Mouse (Mus musculus): Measurements from ENCODE around the gene Fpgs. TPM values are rescaled to one million over a fixed set of nuclear protein-coding genes. Genes with fewer than 3 reads are reported as not detected.
A peak's percentile ranks its signal among the peaks of the same experiment; 100 is the strongest.

Gene Fpgs
- polyA plus RNA-seq, 1 experiment from 2014 or later, result 41.2 TPM

DNA sequence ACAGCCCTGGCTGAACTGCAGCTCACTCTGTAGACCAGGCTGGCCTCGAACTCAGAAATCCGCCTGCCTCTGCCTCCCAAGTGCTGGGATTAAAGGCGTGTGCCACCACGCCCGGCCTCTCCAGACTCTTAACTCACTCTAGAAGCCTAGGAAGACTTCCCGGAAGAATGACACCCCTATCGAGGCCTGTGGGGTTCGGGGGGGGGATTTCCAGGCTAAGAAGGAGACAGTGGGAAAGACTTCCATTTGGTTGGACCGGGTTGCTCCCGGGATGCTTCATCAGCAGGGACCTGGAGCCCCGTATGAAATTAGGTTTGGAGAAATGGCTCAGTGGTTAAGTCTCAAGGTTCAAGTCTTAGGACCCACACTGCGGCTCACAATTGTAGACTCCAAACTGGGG, 9.3 kb downstream of the Fpgs start:
- 78% methylated on average over 12 of the region's 12 CpGs for WGBS (ENCODE audit: insufficient replicate concordance)
- H3K27me3 ChIP-seq, result no peaks in the 10 kb centered on the region
- peaks cover 45% of the 10 kb centered on the region for H3K4me1 ChIP-seq (replicated peaks)
- H3K9ac ChIP-seq, result no peak overlapping the region
- peak overlapping the region; percentile 98 for H3K4me2 ChIP-seq
- no peaks in the 10 kb centered on the region for H3K36me3 ChIP-seq (replicated peaks)
- no peaks in the 10 kb centered on the region for H3K9me3 ChIP-seq (replicated peaks)
- peak overlapping the region; percentile 71 for H3K4me3 ChIP-seq (replicated peaks)
- no peak overlapping the region; the same call in 1 of the 2 replicates for H3K27ac ChIP-seq (replicated peaks)
- no peak for ATAC-seq (ENCODE audit: insufficient read depth)

DNA sequence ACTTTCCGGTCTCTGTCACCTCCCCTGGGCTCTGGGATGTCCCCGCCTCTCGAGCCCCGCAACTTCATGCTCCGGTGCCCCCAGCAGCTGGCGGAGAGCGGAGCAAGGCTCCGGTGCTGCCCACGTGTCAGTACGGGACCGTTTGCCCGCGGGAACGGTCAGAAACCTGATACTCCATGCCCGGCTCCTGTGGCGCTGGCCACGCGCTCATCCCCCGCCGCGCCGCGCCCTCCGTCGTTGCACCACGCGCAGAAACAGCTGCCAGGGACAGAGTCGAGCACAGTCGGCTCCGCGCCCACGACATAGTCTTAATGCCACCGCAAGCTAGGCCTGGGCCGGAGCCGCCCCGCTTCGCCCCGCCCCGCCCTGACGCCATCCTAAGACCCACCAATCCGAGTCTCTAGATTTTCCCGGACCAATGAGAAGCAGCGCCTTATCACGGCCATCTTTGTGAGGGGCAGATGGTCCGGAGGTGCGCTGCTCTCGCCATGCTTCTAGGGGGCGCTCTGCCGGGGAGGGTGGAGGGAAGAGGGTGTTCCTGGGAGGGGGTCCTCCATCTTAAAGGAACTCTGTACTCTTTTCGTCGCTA, 10.0 kb downstream of the Fpgs start:
- no peaks in the 10 kb centered on the region for H3K9me3 ChIP-seq (replicated peaks)
- no peaks in the 10 kb centered on the region for H3K27me3 ChIP-seq
- peak overlapping the region; percentile 98 for H3K4me2 ChIP-seq
- under 1% methylated on average over 51 of the region's 51 CpGs for WGBS (ENCODE audit: insufficient replicate concordance)
- peak overlapping the region; percentile 74 for H3K27ac ChIP-seq (replicated peaks)
- H3K36me3 ChIP-seq (replicated peaks), result no peaks in the 10 kb centered on the region
- peak; percentile 94 for ATAC-seq (ENCODE audit: insufficient read depth)
- H3K4me1 ChIP-seq (replicated peaks), result peaks cover 53% of the 10 kb centered on the region
- H3K4me3 ChIP-seq (replicated peaks), result peak overlapping the region; percentile 71
- H3K9ac ChIP-seq, result peak overlapping the region; percentile 78

DNA sequence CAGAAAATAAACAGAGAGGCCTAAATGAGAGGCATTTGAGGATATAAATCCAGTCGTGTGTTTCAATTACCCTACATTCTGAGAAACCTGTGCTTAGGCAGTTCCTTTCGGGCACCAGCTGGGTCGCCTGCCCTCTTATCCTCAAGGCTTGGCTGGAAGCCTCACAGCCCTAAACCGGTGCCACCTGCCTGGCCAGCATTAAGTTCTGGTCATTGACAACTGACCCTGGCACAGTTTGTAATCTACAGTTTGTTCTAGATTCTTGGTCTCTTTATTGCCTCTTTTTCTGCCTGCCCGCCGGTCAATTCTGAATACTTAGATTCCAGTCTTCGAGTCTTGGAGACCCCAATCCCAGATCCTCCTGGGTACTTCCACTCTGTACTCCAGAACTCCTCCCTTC, 10.7 kb downstream of the Fpgs start:
- no peaks in the 10 kb centered on the region for H3K9me3 ChIP-seq (replicated peaks)
- no peak for ATAC-seq (ENCODE audit: insufficient read depth)
- no peaks in the 10 kb centered on the region for H3K27me3 ChIP-seq
- H3K9ac ChIP-seq, result peak overlapping the region; percentile 78
- peaks cover 3% of the 10 kb centered on the region for H3K36me3 ChIP-seq (replicated peaks)
- peak overlapping the region; percentile 74 for H3K27ac ChIP-seq (replicated peaks)
- WGBS (ENCODE audit: insufficient replicate concordance), result 7% methylated on average over 7 of the region's 7 CpGs
- H3K4me3 ChIP-seq (replicated peaks), result peak overlapping the region; percentile 71
- peak overlapping the region; percentile 98 for H3K4me2 ChIP-seq
- peaks cover 53% of the 10 kb centered on the region for H3K4me1 ChIP-seq (replicated peaks)

- H3K36me3 ChIP-seq (replicated peaks), result peaks cover 11% of the 10 kb centered on the region
- H3K4me3 ChIP-seq (replicated peaks), result peak overlapping the region; percentile 71
- no peak for ATAC-seq (ENCODE audit: insufficient read depth)
- H3K27me3 ChIP-seq, result no peaks in the 10 kb centered on the region
- H3K9ac ChIP-seq, result peak overlapping the region; percentile 78; the same call in 1 of the 2 replicates
- H3K4me1 ChIP-seq (replicated peaks), result peaks cover 53% of the 10 kb centered on the region
- H3K27ac ChIP-seq (replicated peaks), result peak overlapping the region; percentile 74; the same call in 1 of the 2 replicates
- 82% methylated on average over 14 of the region's 14 CpGs for WGBS (ENCODE audit: insufficient replicate concordance)
- H3K4me2 ChIP-seq, result peak overlapping the region; percentile 98
- H3K9me3 ChIP-seq (replicated peaks), result no peaks in the 10 kb centered on the region
Observed at GRCm38 (mm10) chr2:32692496-32692895, 11.4 kb downstream of the Fpgs start.

DNA sequence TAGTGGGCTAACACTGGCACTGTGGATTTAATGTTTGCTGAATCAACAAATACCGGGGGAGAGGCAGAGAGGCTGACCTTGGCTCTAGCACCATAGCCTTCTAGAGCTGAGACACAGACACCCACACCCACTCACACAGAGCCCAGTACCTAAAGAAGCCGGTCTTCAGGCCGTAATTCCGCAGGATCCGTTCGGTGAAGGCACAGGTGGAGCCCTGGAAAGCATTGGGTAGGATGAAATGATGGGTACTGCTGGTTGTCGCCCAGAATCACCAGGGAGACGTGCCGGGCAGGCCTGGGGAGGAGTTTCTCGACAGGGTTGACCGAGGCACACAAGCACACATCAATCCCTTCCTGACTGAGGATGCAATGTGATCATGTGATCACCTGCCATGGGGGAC, 12.9 kb downstream of the Fpgs start:
- 67% methylated on average over 11 of the region's 11 CpGs for WGBS (ENCODE audit: insufficient replicate concordance)
- Histone ChIP-seq H3K4me1 (replicated peaks) (peaks cover 57% of the 10 kb centered on the region), H3K4me3 (replicated peaks) (no peak overlapping the region), H3K9ac (no peak overlapping the region; the same call in 1 of the 2 replicates), H3K27me3 (no peaks in the 10 kb centered on the region), H3K9me3 (replicated peaks) (no peaks in the 10 kb centered on the region), H3K27ac (replicated peaks) (no peak overlapping the region), H3K4me2 (peak overlapping the region; percentile 18; the same call in 1 of the 2 replicates), H3K36me3 (replicated peaks) (peaks cover 25% of the 10 kb centered on the region)
- ATAC-seq (ENCODE audit: insufficient read depth), result no peak

- Histone ChIP-seq H3K4me1 (replicated peaks) (peaks cover 49% of the 10 kb centered on the region), H3K27ac (replicated peaks) (no peak overlapping the region), H3K27me3 (no peaks in the 10 kb centered on the region), H3K4me2 (no peak overlapping the region), H3K9me3 (replicated peaks) (no peaks in the 10 kb centered on the region), H3K36me3 (replicated peaks) (peaks cover 41% of the 10 kb centered on the region), H3K4me3 (replicated peaks) (no peak overlapping the region), H3K9ac (no peak overlapping the region)
- ATAC-seq (ENCODE audit: insufficient read depth), result no peak
- WGBS (ENCODE audit: insufficient replicate concordance), result 22% methylated on average over 5 of the region's 5 CpGs
Observed at GRCm38 (mm10) chr2:32689420-32689819, 14.5 kb downstream of the Fpgs start.

DNA sequence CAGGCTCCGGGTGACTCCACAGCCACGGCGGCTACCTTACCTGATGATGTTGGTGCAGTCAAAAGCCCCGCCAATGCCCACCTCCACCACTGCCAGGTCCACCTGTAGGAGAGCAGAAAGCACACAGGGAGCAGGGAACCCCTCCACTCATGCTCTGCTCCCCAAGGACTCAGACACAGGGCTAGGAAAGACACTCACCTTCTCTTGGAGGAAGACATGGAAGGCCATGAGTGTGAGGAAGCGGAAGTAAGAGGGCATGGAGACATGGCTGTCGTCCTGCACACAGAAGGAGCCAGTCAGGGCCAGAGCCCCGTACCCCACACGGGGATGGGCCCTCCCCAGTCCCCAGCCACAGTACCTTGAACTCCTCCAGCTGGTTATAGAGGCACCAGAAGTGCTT, 16.4 kb downstream of the Fpgs start:
- peaks cover 31% of the 10 kb centered on the region for H3K4me1 ChIP-seq (replicated peaks)
- WGBS (ENCODE audit: insufficient replicate concordance), result 75% methylated on average over 8 of the region's 8 CpGs
- H3K36me3 ChIP-seq (replicated peaks), result peaks cover 58% of the 10 kb centered on the region
- H3K4me3 ChIP-seq (replicated peaks), result no peak overlapping the region
- no peak for ATAC-seq (ENCODE audit: insufficient read depth)
- no peak overlapping the region for H3K9ac ChIP-seq
- H3K9me3 ChIP-seq (replicated peaks), result no peaks in the 10 kb centered on the region
- no peaks in the 10 kb centered on the region for H3K27me3 ChIP-seq
- H3K4me2 ChIP-seq, result no peak overlapping the region
- H3K27ac ChIP-seq (replicated peaks), result no peak overlapping the region

DNA sequence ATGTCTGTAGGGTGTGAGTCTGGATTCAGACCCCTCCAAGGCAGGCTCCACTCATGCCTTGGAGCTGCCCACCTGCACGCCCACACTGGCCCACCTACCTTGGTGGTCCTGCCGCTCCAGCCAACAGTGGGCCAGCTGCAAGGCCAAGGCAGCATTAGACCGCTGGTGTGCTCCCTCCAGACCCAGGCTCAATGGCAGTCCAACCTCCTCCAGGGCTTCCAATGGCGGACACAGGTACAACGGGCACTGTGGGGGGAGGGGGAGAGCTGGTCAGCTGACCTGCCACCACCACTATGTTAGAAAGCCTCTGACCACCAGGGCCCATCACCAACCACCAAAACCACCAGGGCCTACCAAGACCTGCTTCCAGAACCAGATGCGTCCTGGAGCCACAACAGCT, 17.3 kb downstream of the Fpgs start:
- Histone ChIP-seq H3K9ac (no peak overlapping the region), H3K9me3 (replicated peaks) (no peaks in the 10 kb centered on the region), H3K27me3 (no peaks in the 10 kb centered on the region), H3K4me3 (replicated peaks) (no peak overlapping the region), H3K27ac (replicated peaks) (no peak overlapping the region), H3K4me1 (replicated peaks) (peaks cover 26% of the 10 kb centered on the region), H3K36me3 (replicated peaks) (peaks cover 67% of the 10 kb centered on the region), H3K4me2 (no peak overlapping the region)
- no peak for ATAC-seq (ENCODE audit: insufficient read depth)
- 82% methylated on average over 6 of the region's 6 CpGs for WGBS (ENCODE audit: insufficient replicate concordance)

DNA sequence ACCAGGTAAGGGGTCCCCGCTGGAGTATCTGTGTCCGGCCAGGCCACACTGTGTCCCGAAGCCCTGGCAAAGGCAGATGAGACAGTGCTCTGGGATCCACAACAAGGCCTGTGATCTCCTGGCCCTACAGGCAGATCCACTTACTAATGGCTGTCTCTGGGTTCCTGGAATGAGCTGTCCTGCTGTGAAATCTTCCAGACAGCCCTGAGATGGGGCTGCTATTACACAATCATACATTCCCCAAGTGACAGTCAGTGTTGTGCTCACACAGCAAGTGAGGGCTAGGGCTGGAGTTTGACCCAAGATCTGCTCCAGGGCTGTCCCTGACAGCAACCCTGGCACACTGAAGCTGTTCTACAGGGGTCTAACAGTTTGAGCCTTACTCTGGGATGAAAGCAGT, 18.1 kb downstream of the Fpgs start:
- 76% methylated on average over 3 of the region's 3 CpGs for WGBS (ENCODE audit: insufficient replicate concordance)
- H3K9ac ChIP-seq, result no peak overlapping the region
- peaks cover 68% of the 10 kb centered on the region for H3K36me3 ChIP-seq (replicated peaks)
- H3K27ac ChIP-seq (replicated peaks), result no peak overlapping the region
- no peaks in the 10 kb centered on the region for H3K9me3 ChIP-seq (replicated peaks)
- H3K4me3 ChIP-seq (replicated peaks), result no peak overlapping the region
- no peak overlapping the region for H3K4me2 ChIP-seq
- no peak for ATAC-seq (ENCODE audit: insufficient read depth)
- H3K4me1 ChIP-seq (replicated peaks), result peaks cover 18% of the 10 kb centered on the region
- H3K27me3 ChIP-seq, result no peaks in the 10 kb centered on the region

DNA sequence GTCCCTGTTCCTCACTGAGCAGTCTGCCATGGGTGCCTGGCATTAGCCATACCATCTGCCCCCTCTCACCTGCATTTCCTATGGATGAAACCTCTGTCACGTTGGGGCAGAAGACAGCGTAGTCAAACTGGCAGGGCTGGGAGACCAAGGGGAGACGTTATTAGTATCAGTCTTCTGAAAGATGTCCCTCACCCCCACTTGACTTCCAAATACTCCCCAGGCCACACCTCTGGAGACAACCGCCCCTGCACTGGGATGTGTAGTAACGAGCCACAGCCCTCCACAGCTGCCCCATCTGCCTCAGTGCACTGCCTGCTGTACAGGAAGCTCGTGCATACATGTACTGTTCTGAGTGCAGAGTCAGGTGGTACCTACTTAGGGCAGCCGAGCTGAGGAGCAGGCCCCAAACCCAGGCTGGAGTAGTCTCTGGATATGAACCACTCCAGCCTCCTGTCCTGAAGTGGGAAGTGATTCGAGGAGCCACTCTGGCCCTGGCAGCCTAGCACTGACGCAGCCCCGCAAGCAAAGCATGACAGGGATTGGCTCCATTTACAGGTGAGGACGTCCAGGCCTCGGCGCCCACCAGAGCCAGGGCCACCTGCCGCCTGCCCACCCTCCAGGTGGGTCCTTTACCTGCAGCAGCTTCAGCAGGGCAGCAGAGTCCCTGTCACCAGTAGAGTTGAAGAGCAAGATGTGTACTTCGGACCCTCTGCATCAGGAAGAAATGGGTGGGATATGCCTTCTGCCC, 19.1 kb downstream of the Fpgs start:
- no peak overlapping the region for H3K4me3 ChIP-seq (replicated peaks)
- no peak overlapping the region for H3K27ac ChIP-seq (replicated peaks)
- ATAC-seq (ENCODE audit: insufficient read depth), result no peak
- WGBS (ENCODE audit: insufficient replicate concordance), result 73% methylated on average over 15 of the region's 15 CpGs
- H3K27me3 ChIP-seq, result no peaks in the 10 kb centered on the region
- no peak overlapping the region for H3K4me2 ChIP-seq
- H3K9ac ChIP-seq, result no peak overlapping the region
- H3K4me1 ChIP-seq (replicated peaks), result peaks cover 17% of the 10 kb centered on the region
- peaks cover 68% of the 10 kb centered on the region for H3K36me3 ChIP-seq (replicated peaks)
- H3K9me3 ChIP-seq (replicated peaks), result no peaks in the 10 kb centered on the region

DNA sequence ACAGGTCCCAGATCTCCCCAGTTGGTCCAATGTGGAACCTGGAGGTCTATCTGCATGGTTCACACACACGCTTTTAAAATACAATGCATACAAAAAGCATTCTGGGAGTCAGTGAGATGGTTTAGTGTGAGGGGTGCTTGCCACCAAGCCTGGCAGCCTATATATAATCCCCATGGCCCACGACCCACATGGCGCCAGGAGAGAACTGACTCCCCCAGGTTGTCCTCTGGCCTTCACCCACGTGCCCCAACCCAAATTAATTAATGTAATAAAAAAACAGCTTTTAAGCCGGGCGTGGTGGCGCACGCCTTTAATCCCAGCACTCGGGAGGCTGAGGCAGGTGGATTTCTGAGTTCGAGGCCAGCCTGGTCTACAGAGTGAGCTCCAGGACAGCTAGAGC, 20.2 kb downstream of the Fpgs start:
- Histone ChIP-seq H3K4me1 (replicated peaks) (peaks cover 9% of the 10 kb centered on the region; the same call in 1 of the 2 replicates), H3K4me2 (no peak overlapping the region), H3K9ac (no peak overlapping the region), H3K27me3 (no peaks in the 10 kb centered on the region), H3K27ac (replicated peaks) (no peak overlapping the region), H3K4me3 (replicated peaks) (no peak overlapping the region), H3K36me3 (replicated peaks) (peaks cover 68% of the 10 kb centered on the region), H3K9me3 (replicated peaks) (no peaks in the 10 kb centered on the region)
- ATAC-seq (ENCODE audit: insufficient read depth), result no peak
- WGBS (ENCODE audit: insufficient replicate concordance), result 86% methylated on average over 10 of the region's 10 CpGs
